Mouse (Mus musculus) liver, postnatal 0 days (tissue): Measurements from ENCODE around the gene Ssc4d.

ENCODE experiments used
- CTCF ChIP-seq: sonication (generic); IDR thresholded peaks from 2 replicates; pipeline ENCODE4 v1.5.1; 2016; ENCODE audit warnings: antibody characterized with exemption, low read depth
- EP300 ChIP-seq: IDR thresholded peaks from 2 replicates; pipeline ENCODE4 v1.6.1; 2016; ENCODE audit warnings: antibody characterized with exemption, low read depth, mild to moderate bottlenecking

DNA sequence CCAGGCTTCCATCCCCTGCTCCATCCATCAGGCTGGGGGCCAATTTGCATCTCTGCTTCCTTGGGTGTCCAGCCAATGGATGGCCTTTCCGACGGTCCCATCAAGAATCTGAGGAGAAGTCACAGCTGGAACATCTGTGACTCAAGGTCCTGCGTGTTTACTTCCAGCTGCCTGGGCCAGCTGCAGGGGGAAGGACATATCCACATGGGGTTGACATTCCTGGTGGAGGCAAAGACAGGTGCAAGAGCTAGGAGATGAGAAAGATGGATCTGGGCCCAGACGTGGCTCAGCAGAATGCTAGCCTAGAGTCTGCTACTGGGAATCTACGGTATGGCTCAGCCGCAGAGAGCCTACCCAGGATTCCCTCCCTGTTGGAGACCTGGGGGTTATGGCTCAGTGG, 4.1 kb downstream of the Ssc4d start:
- TF ChIP-seq CTCF (no peak), EP300 (no peak)
